Mouse (Mus musculus) heart, embryonic 16.5 days (tissue): ENCODE results near the gene Iglon5. TPM values are rescaled to one million over a fixed set of nuclear protein-coding genes. Genes with fewer than 3 reads are reported as not detected.

Source experiments
- ATAC-seq: fragments of 200-750 bp; cut with Nextera tagmentation; replicated peaks from 2 replicates; pipeline ENCODE4 v1.8.0; 2017; ENCODE audit warnings: moderate number of reproducible peaks; ENCODE audit not compliant: insufficient read depth, low FRiP score; ENCODE audit errors: extremely low read depth
- H3K27ac ChIP-seq: fragments of 300-500 bp; sonication (generic); 2 replicates; pipeline ENCODE4 v1.5.1; 2014; ENCODE audit warnings: mild to moderate bottlenecking, low read length, control low read depth, moderate library complexity
- H3K27me3 ChIP-seq: fragments of 300-500 bp; sonication (generic); 2 replicates; pipeline ENCODE4 v1.6.1; 2014; ENCODE audit warnings: low read length, mixed read lengths; ENCODE audit not compliant: control insufficient read depth, insufficient read depth
- H3K36me3 ChIP-seq: fragments of 300-500 bp; sonication (generic); 2 replicates; pipeline ENCODE4 v1.6.1; 2014; ENCODE audit not compliant: control insufficient read depth, insufficient read depth
- H3K4me1 ChIP-seq: fragments of 300-500 bp; sonication (generic); 2 replicates; pipeline ENCODE4 v1.6.1; 2014; ENCODE audit warnings: low read length, mixed read lengths; ENCODE audit not compliant: control insufficient read depth, insufficient read depth
- H3K4me2 ChIP-seq: fragments of 300-500 bp; sonication (generic); 2 replicates; pipeline ENCODE4 v1.6.1; 2014; ENCODE audit warnings: low read depth, mild to moderate bottlenecking, control low read depth, low read length
- H3K4me3 ChIP-seq: fragments of 300-500 bp; sonication (generic); 2 replicates; pipeline ENCODE4 v1.5.1; 2014; ENCODE audit warnings: mild to moderate bottlenecking, control low read depth, low read length
- H3K9ac ChIP-seq: fragments of 300-500 bp; sonication (generic); 2 replicates; pipeline ENCODE4 v1.6.1; 2014; ENCODE audit warnings: low read length, control low read depth
- H3K9me3 ChIP-seq: fragments of 300-500 bp; sonication (generic); replicated peaks from 2 replicates; pipeline ENCODE4 v1.6.1; 2016; ENCODE audit warnings: low read length; ENCODE audit not compliant: control insufficient read depth
- WGBS: fragments of 180-500 bp; shearing (Covaris S2); extraction: QIAGEN DNeasy Blood & Tissue Kit; methylation state at CpG from one replicate; pipeline ENCODE4 v1.1.7; 2014; 5-methylcytosine and 5-hydroxymethylcytosine counted together
- polyA plus RNA-seq: library from polyadenylated mRNA; unstranded; fragments of >200 nt; fragmentation: Nextera tagmentation; extraction: Ambion mirVana; gene quantifications from 2 replicates; pipeline ENCODE4 v1.2.1, GENCODE M21; 2015

Iglon5 gene
- polyA plus RNA-seq, 1 experiment from 2014 or later, result not detected

DNA sequence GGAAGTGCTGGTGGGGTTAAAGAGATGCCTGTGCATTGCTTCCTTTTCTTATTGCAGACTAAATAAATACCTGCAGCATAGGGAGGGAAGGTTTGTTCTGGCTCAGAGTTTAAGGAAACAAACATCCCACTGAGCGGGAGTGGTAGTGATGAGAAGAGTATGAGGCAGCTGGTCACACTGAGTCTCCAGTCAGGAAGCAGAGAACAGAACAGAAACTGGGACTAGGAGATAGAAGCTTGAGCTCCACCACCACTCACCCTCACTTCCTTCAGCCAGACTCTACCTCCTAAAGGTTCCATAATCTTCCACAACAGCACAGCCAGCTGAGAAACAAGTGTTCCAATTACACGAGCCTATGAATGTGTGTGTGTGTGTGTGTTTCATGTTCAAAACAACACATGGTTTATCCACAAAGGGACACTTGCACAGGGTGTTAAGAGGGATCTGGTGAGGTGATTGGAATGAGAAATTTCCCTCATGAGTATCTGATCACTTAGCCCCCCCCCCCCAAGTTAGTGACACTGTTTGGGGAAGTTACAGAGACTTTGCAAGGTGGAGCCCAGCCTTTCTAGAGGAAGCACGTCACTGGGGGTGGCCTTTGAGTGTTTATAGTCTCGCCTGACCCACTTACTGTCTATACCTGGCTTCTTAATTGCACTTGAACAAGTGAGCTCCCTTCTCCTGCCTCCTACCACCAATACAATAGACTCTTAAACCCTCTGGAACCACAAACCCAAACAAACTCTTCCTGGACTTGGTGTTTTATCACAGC is 22.0 kb upstream of the Iglon5 start:
- H3K9ac ChIP-seq, result no peak overlapping the region
- WGBS, result 45% methylated on average over 4 of the region's 4 CpGs
- H3K4me2 ChIP-seq, result no peak overlapping the region
- ATAC-seq, result no peak
- no peak overlapping the region for H3K27ac ChIP-seq
- H3K4me1 ChIP-seq, result no peaks in the 10 kb centered on the region
- H3K36me3 ChIP-seq, result no peaks in the 10 kb centered on the region
- H3K9me3 ChIP-seq, result no peaks in the 10 kb centered on the region
- no peak overlapping the region for H3K4me3 ChIP-seq
- no peaks in the 10 kb centered on the region for H3K27me3 ChIP-seq

DNA sequence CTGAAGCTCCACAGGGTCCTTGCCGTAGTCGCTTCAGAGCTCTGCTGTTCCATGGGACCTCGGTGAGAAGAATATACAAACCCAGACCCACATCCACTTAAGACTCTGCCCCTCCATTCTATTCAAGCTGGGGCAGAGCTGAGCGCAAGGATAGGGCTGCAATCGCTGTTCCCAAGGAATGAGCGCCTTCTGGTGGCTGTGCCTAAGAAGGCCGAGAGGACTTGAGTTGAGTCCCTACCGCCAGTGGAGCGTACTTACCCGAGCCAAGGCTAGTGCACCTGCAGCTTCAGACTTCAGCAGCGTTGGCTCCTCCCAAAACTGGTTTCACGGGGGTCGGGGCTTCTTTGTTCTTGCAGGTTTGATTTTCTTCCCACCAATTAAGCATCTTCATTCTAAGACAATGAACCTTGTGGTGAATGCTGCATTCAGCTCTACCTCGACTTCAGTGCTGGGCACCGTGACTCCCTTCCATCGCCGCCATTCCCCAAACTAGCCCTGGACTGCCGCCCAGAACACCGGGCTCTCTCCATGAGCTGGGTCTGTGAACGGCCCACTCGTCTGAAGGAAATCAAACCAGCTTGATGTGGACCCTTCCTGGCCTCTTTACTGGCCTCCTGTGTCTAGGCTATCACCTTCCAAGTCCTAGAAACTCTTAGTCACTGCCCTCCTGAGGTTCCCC is 5.6 kb upstream of the Iglon5 start:
- Histone ChIP-seq H3K4me1 (no peaks in the 10 kb centered on the region), H3K9ac (no peak overlapping the region), H3K27me3 (peaks cover 19% of the 10 kb centered on the region), H3K36me3 (no peaks in the 10 kb centered on the region), H3K4me2 (no peak overlapping the region), H3K4me3 (no peak overlapping the region), H3K27ac (no peak overlapping the region), H3K9me3 (no peaks in the 10 kb centered on the region)
- 17% methylated on average over 21 of the region's 21 CpGs for WGBS
- no peak; the same call in 1 of the 2 replicates for ATAC-seq

DNA sequence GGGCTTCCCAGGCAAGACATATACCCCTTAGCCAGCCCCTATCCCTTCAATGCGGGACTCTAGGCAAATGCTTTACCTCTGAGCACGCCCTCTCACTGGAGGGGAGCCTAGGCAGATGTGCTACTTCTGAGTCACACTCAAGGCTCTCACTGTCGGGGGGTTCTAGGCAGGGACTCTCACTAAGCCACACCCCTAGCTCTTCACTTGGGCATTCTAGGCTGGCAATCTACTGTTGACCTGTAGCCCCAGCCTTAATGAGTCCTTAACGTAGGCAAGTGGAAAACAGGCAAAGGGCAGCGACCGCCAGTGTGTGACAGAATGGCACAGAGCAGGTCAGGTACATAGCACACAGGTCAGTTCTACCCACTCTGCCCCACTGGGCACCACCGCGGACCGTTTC is 986 bp upstream of the Iglon5 start:
- Histone ChIP-seq H3K27me3 (peaks cover 35% of the 10 kb centered on the region), H3K4me1 (no peaks in the 10 kb centered on the region)

DNA sequence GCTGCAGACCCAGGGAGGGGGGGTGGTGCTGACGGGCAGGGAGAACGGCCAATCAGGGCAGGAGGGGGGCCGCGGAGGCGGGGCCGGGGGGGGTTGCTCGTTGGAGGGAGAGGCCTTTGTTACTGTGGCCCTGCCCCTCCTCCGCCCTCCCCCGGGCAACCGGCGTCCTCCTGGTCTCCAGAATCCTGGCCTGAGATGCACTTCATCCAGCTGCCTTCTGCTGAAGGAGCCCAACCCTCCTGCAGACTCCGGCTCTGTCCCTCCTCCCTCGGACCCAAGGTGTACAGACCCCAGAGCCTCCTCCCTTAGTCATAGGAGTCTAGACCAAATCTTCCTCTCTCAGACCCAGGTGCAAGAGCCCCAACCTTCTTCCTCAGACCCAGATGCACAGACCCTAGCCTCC is 308 bp upstream of the Iglon5 start:
- Histone ChIP-seq H3K4me2 (peak overlapping the region; percentile 59), H3K4me1 (no peaks in the 10 kb centered on the region), H3K27ac (no peak overlapping the region), H3K27me3 (peaks cover 31% of the 10 kb centered on the region), H3K4me3 (peak overlapping the region; percentile 39), H3K9me3 (no peaks in the 10 kb centered on the region), H3K36me3 (no peaks in the 10 kb centered on the region), H3K9ac (no peak overlapping the region)
- WGBS, result 0% methylated on average over 6 of the region's 13 CpGs
- ATAC-seq, result peak; percentile 45

More for the DNA sequence above, 986 bp upstream of the Iglon5 start:
- Histone ChIP-seq H3K4me3 (no peak overlapping the region), H3K4me2 (no peak overlapping the region), H3K9me3 (no peaks in the 10 kb centered on the region), H3K36me3 (no peaks in the 10 kb centered on the region), H3K9ac (no peak overlapping the region), H3K27ac (no peak overlapping the region)
- WGBS, result 54% methylated on average over 9 of the region's 9 CpGs
- no peak for ATAC-seq

DNA sequence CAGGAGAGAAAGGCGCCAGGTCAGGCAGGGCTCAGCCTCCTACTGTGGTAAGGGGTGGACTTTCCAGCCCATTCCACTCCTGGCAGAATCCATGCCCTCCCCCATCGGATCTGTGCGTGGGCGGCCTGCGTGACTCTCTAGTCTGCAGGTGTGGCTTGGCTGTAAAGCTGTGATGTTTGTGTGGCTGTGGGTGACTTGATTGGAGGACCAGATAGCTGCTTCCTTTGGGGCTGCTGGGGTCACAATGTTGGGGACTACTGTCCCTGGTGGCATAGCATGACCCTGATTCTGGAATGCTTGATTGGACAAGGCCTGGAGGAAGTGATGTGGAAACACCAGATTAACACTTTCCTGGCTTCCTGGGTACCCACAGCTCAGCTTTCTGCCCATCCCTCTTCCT is 1.2 kb downstream of the Iglon5 start:
- Histone ChIP-seq H3K27me3 (peaks cover 26% of the 10 kb centered on the region), H3K9me3 (no peaks in the 10 kb centered on the region), H3K4me1 (no peaks in the 10 kb centered on the region), H3K4me2 (no peak overlapping the region), H3K4me3 (no peak overlapping the region), H3K36me3 (no peaks in the 10 kb centered on the region), H3K9ac (no peak overlapping the region), H3K27ac (no peak overlapping the region)
- WGBS, result 38% methylated on average over 5 of the region's 5 CpGs
- no peak for ATAC-seq

DNA sequence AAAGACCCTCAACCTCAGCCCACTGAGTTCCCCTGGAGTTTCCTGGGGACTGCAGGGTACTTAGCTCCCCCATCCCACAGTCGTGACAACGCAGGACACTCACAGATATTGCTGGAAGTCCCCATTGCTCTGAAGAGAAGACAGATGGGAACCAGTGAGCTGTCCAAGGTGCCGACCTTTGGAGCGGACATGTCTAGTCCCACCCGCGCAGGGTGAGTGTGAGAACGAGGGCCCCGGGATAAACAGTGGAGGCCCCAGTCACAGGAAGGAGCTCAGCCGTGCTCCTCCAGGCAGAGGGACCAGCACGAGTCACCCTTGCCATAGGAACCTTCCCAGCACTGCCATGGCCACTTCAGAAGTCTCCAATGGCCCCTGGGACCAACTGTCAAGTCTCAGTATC is 6.6 kb downstream of the Iglon5 start:
- Histone ChIP-seq H3K27me3 (0 out of 2 replicates have a peak, but pooled peaks cover 2% of the 10 kb centered on the region), H3K27ac (no peak overlapping the region), H3K9ac (no peak overlapping the region), H3K4me1 (peaks cover 3% of the 10 kb centered on the region; the same call in 1 of the 2 replicates), H3K36me3 (no peaks in the 10 kb centered on the region), H3K4me3 (no peak overlapping the region), H3K4me2 (no peak overlapping the region), H3K9me3 (no peaks in the 10 kb centered on the region)
- 3% methylated on average over 10 of the region's 10 CpGs for WGBS
- ATAC-seq, result no peak

DNA sequence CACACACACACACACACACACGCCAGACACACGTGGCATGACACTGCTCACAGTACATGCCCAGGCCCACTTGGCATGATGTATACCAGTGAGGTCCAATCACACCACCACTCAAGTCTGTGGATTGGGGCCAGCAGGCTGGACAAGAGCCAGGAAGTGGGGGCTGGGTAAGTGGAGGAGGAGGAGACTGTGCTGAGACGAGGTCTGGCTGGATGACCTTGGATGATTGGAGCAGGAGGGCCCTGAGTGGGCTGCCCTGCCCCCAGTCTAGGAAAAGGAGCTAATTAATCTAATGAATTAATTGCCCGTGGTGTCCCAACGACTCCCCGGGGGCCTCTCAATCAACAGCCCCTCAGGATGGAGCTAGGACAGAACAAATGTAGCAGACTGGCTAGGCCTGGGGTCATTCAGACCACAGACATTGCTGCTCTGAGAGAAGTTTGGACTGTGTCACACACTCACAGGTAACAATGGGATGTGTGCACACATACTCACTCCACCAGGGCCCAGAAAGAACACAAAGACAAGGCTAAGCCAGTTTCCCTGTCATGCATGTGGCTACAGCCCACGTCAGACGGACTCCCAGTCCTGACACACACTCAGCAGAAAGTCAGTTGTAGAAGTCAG is 7.7 kb downstream of the Iglon5 start:
- peak; percentile 62 for ATAC-seq
- H3K9ac ChIP-seq, result no peak overlapping the region
- H3K27ac ChIP-seq, result no peak overlapping the region
- no peak overlapping the region for H3K4me3 ChIP-seq
- 58% methylated on average over 8 of the region's 8 CpGs for WGBS
- no peaks in the 10 kb centered on the region for H3K9me3 ChIP-seq
- no peaks in the 10 kb centered on the region for H3K36me3 ChIP-seq
- peaks cover 11% of the 10 kb centered on the region for H3K27me3 ChIP-seq
- H3K4me2 ChIP-seq, result no peak overlapping the region
- peaks cover 3% of the 10 kb centered on the region; the same call in 1 of the 2 replicates for H3K4me1 ChIP-seq

DNA sequence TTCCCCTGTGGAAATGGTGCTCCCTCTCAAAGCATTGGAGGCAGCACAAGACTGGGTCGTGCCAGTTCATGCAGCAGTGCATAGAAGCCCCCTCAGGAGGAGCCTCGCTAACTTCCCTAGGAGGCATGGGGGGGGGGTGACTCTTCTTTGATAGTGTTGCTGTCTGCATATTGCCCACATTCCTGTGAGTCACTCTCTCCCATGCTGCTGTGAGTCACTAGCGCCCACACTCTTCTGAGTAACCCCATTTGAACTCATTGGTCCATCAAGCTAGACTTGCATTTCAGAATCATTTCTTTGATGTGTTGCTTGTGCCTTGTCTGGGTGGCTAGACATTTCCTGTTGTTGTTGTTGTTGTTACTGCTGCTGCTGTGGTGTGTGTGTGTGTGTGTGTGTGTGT is 8.7 kb downstream of the Iglon5 start:
- Histone ChIP-seq H3K27me3 (peaks cover 20% of the 10 kb centered on the region), H3K9me3 (no peaks in the 10 kb centered on the region), H3K36me3 (no peaks in the 10 kb centered on the region), H3K9ac (no peak overlapping the region), H3K4me2 (no peak overlapping the region), H3K27ac (no peak overlapping the region), H3K4me1 (peaks cover 3% of the 10 kb centered on the region; the same call in 1 of the 2 replicates), H3K4me3 (no peak overlapping the region)
- ATAC-seq, result no peak
- 54% methylated on average over 3 of the region's 3 CpGs for WGBS

DNA sequence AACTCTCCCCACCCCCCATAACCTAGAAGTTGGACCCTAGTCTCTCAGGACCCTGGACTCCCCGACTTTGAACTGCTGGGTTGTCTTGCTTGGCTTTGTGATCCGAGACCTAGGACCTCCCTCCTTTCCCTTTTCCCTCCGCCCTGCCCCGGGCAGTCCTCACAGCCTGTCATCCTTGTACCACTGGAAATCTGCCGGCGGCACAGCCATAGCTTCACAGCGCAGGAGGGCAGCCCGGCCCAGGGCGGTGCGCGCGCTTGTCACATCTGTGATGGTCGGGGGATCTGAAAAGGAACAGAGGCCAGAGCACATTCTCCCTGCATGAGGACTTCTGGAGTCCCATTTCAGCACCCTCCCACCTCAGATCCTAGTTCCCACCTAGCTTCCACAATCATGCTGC is 13.5 kb downstream of the Iglon5 start:
- Histone ChIP-seq H3K4me1 (no peaks in the 10 kb centered on the region), H3K9me3 (no peaks in the 10 kb centered on the region), H3K27ac (no peak overlapping the region), H3K9ac (no peak overlapping the region), H3K36me3 (no peaks in the 10 kb centered on the region), H3K27me3 (peaks cover 42% of the 10 kb centered on the region), H3K4me3 (no peak overlapping the region), H3K4me2 (no peak overlapping the region)
- 3% methylated on average over 13 of the region's 13 CpGs for WGBS
- ATAC-seq, result no peak
